Mouse (Mus musculus) G1E (cell line): ENCODE results near the gene Sfrp5.

Source experiments
- CTCF ChIP-seq: IDR thresholded peaks from 2 replicates; pipeline ENCODE4 v1.5.1; 2012; ENCODE audit warnings: low read depth, low read length, inconsistent platforms, mixed read lengths
- GATA1 ChIP-seq: IDR thresholded peaks from 2 replicates; pipeline ENCODE4 v1.6.1; 2012; ENCODE audit warnings: borderline replicate concordance, low read length, inconsistent platforms, mixed read lengths
- POLR2AphosphoS5 ChIP-seq: IDR thresholded peaks from 2 replicates; pipeline ENCODE4 v1.6.1; 2012; ENCODE audit warnings: low read depth, low read length, inconsistent platforms; ENCODE audit not compliant: insufficient replicate concordance

DNA sequence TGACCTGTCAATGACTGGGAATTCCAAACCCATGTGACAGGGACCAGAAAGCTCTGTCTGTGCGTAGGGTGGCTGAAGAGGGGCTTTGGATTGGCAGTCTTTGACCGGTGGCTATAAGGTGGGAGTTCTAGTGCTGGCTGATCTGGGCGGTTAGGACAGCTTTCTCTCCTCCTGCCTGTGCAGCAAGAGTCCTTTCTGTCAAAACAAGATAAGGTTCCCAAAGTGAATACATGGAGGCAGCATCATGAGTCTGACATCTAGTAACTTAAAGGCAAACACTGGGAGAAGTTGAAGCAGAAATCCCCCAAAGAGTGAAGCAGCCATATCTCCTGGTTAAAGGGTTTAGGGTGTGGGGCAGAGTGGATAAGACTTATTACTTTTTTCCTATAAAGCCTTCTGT is 45.5 kb upstream of the Sfrp5 start, which contains the start of gene Golga7b:
- TF ChIP-seq CTCF (no peak), GATA1 (no peak), POLR2AphosphoS5 (no peak)
